Mouse (Mus musculus): ENCODE measurements around the gene Gpn3. TPM values are rescaled to one million over a fixed set of nuclear protein-coding genes. Genes with fewer than 3 reads are reported as not detected.

Gpn3 gene
- polyA plus RNA-seq (2012; rRNA removed), result 39.7 and 45.0 TPM in 2 replicates

GRCm38 (mm10) chr5:122371591-122372191, at the start of gene Gpn3:
Gpn3 (plus strand) TSS chr5:122371876.

GRCm38 (mm10) chr5:122353807-122354491, 17.7 kb upstream of the Gpn3 start, which contains the start of the genes Rad9b and Vps29:
Rad9b (minus strand) TSS chr5:122354233.
Vps29 (plus strand) TSS chr5:122354369.

GRCm38 (mm10) chr5:122372192-122372769, 605 bp downstream of the Gpn3 start, which contains the start of gene Fam216a:
Fam216a (minus strand) TSS chr5:122372364.

GRCm38 (mm10) chr5:122391786-122392180, 20.1 kb downstream of the Gpn3 start, which contains the start of gene Arpc3:
Arpc3 (plus strand) TSS chr5:122391878.

GRCm38 (mm10) chr5:122421271-122422068, 49.8 kb downstream of the Gpn3 start, which contains the start of gene Anapc7:
Anapc7 (plus strand) TSS chr5:122421693.

Other genes starting within 250 kb of the Gpn3 start
- gene Ccdc63, start 231.1 kb upstream of the Gpn3 start, polyA plus RNA-seq (2012; rRNA removed), result 0.02 and 0.03 TPM in 2 replicates
- gene Ppp1cc, start 213.6 kb upstream of the Gpn3 start, polyA plus RNA-seq (2012; rRNA removed), result 119 and 132 TPM in 2 replicates
- 0.98 and 1.5 TPM in 2 replicates for gene Hvcn1, start 165.1 kb upstream of the Gpn3 start, polyA plus RNA-seq (2012; rRNA removed)
- 1.7 and 1.9 TPM in 2 replicates for gene Tctn1, start 107.4 kb upstream of the Gpn3 start, polyA plus RNA-seq (2012; rRNA removed)
- gene Pptc7, start 87.5 kb upstream of the Gpn3 start, polyA plus RNA-seq (2012; rRNA removed), result 3.6 and 3.9 TPM in 2 replicates
- 2.2 and 2.6 TPM in 2 replicates for gene Rad9b, start 17.6 kb upstream of the Gpn3 start, polyA plus RNA-seq (2012; rRNA removed)
- gene Vps29, start 17.5 kb upstream of the Gpn3 start, polyA plus RNA-seq (2012; rRNA removed), result 45.2 and 51.5 TPM in 2 replicates
- gene Fam216a, start 488 bp downstream of the Gpn3 start, polyA plus RNA-seq (2012; rRNA removed), result 16.3 and 18.3 TPM in 2 replicates
- gene Arpc3, start 20.0 kb downstream of the Gpn3 start, polyA plus RNA-seq (2012; rRNA removed), result 185 and 192 TPM in 2 replicates
- gene Anapc7, start 49.8 kb downstream of the Gpn3 start, polyA plus RNA-seq (2012; rRNA removed), result 11.9 and 15.0 TPM in 2 replicates
- gene Atp2a2, start 130.3 kb downstream of the Gpn3 start, polyA plus RNA-seq (2012; rRNA removed), result 23.3 and 26.9 TPM in 2 replicates
- gene Ift81, start 242.6 kb downstream of the Gpn3 start, polyA plus RNA-seq (2012; rRNA removed), result 1.0 and 1.2 TPM in 2 replicates

Data from liver, embryonic 14 days (tissue).